Mouse (Mus musculus): Measurements from ENCODE around the gene Rftn1.

GRCm38 (mm10) chr17:50124708-50125107, 65.8 kb downstream of the Rftn1 start:
- TF ChIP-seq CTCF (IDR thresholded peaks at IDR 0.05; ENCODE audit: insufficient read depth, low read depth, low read length) = no peak
- no peak for TF ChIP-seq POLR2A (IDR thresholded peaks at IDR 0.05; ENCODE audit: insufficient read depth, low read depth, low read length)
